Mouse (Mus musculus): ENCODE measurements around the gene Nudt22. TPM values are rescaled to one million over a fixed set of nuclear protein-coding genes. Genes with fewer than 3 reads are reported as not detected.
"Not testable (repeated sequence)": the region's sequence is repeated elsewhere in the genome, so short reads cannot be mapped to it uniquely, and the experiment has no call there.

The Nudt22 gene
- polyA plus RNA-seq, 1 experiment from 2014 or later: 25.4 TPM

DNA sequence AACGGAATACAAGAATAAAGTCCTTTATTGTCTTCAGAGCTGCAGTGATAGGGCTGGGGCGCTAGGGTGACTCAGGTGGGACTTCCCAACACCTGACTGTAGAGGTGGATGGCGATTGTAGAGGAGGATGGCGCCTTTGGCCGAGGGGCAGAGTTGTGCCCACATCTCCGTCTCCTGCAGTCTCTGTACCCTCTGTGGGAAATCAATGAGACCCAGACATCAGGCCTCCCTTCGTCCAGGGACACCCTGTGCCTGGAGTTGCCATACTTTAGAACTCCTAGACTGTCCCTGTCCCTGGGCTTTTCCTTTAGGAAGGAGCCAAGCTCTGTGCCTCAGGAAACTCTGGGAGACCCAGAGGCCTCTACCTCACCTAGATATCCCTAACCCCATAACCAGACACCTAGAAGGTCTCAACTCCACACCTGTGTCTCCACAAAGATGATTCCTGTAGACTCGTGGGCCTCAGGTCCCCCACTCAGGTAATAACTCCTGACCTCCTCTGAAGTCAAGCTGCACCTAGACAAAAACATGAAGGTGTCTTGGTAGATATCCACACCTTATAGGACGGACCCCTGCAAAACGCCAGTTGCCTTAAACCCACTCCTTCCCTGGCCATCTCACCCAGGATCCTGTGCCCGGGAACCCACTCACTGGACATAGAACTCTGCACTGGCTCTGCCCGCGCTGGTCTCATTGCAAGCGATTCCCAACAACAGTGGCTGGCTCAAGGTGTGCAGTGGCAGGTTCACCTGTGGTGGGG is 2.7 kb downstream of the Nudt22 start:
- Histone ChIP-seq H3K9me3 (replicated peaks) (no peaks in the 10 kb centered on the region), H3K27ac (peak overlapping the region; percentile 74), H3K36me3 (peaks cover 4% of the 10 kb centered on the region), H3K4me2 (peak overlapping the region; percentile 81), H3K27me3 (no peaks in the 10 kb centered on the region), H3K4me3 (replicated peaks) (peak overlapping the region; percentile 62), H3K9ac (peak overlapping the region; percentile 56), H3K4me1 (peaks cover 59% of the 10 kb centered on the region)
- 60% methylated on average over 14 of the region's 14 CpGs for WGBS
- ATAC-seq (replicated peaks; ENCODE audit: low FRiP score): no peak

DNA sequence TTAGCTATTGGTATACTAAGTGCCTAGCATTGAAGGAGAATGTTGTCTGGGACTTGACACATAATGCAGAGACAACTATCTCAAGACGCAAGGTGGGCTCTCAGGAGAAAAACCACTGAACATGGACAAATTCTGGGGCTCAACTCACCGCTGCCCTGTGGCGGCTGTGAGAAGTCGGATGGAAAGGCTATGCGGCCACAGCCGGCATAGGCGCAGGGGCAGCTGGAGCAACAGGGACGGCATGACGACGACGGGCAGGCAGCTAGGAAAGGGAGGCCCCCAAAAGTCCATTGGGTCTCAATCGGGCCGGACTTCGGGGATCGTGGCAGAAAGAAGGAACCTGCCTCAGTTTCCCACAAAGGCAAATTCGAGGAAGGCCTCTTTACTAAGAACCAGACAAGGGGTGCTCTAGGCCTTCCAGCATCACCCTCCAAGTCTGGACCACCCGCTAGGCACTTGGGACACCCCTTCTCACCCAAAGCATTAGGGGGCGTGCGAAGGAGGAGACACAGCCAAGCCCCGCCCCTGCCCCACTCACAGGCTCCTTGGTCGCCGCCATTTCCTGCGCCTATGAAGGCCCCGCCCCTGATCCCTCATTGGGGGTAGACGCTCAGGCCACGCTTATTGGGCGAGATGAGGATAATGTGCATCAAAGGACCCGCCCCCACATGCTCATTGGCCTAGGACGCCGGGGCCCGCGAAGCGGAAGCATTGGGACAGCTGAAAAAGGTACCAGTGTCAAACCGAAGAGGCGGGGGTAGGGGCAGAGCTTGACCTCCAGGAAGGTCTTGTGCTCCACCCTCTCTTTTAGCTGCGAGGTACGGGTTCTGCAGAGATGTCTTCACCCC is 3.7 kb downstream of the Nudt22 start, which contains the start of gene Dnajc4:
Dnajc4 (minus strand) TSS at position 562 of the 848 bp plus-strand sequence.
- H3K27ac ChIP-seq: peak within 1 kb of the TSS; percentile 74
- ATAC-seq (replicated peaks; ENCODE audit: low FRiP score): peak; percentile 93
- H3K27me3 ChIP-seq: no peaks in the 10 kb centered on the region
- H3K4me3 ChIP-seq (replicated peaks): peak within 1 kb of the TSS; percentile 62
- H3K9me3 ChIP-seq (replicated peaks): no peaks in the 10 kb centered on the region
- H3K9ac ChIP-seq: peak within 1 kb of the TSS; percentile 59
- peak within 1 kb of the TSS; percentile 81 for H3K4me2 ChIP-seq
- H3K36me3 ChIP-seq: peaks cover 3% of the 10 kb centered on the region; the same call in 1 of the 2 replicates
- peaks cover 59% of the 10 kb centered on the region for H3K4me1 ChIP-seq
- 2% methylated on average over 37 of the region's 37 CpGs for WGBS

DNA sequence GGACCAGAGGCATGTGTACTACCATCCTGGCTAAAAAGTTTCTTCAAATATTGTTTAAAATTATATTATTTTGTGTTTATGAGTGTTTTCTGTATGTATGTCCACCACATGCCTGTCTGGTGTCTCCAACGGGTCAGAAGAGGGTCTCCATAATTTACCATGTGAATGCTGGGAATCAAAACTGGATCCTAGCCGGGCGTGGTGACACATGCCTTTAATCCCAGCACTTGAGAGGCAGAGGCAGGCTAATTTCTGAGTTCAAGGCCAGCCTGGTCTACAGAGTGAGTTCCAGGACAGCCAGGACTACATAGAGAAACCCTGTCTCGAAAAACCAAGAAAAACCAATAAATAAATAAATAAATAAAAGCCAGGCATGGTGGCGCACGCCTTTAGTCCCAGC is 4.8 kb downstream of the Nudt22 start:
- not testable (repeated sequence) for H3K27me3 ChIP-seq; H3K36me3 ChIP-seq; H3K4me2 ChIP-seq; ATAC-seq (replicated peaks; ENCODE audit: low FRiP score); H3K27ac ChIP-seq; H3K4me3 ChIP-seq (replicated peaks); H3K9me3 ChIP-seq (replicated peaks); H3K9ac ChIP-seq
- H3K4me1 ChIP-seq: peaks cover 56% of the 10 kb centered on the region
- WGBS: 90% methylated on average over 6 of the region's 6 CpGs

DNA sequence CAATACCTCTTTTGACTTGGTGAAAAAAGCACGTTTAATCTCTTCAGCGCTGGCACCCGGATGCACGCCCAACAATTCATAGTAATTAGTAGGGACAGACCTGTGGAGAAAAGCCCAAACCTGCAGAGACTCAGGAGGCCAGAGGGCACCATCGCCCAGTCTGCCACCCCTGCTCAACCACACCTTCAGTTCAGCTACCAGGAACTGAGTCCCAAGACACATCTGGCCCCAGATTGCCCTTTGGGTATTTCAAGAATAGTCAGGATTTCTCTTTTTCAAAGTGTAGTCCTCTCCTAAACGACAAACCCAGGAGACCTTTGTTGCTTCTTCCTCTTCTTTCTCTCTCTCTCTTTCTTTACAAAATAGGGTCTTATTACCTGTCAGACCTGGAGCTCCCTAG is 5.2 kb downstream of the Nudt22 start:
- H3K9me3 ChIP-seq (replicated peaks): no peaks in the 10 kb centered on the region
- no peak overlapping the region for H3K27ac ChIP-seq
- peaks cover 3% of the 10 kb centered on the region; the same call in 1 of the 2 replicates for H3K36me3 ChIP-seq
- no peak overlapping the region for H3K9ac ChIP-seq
- H3K4me3 ChIP-seq (replicated peaks): no peak overlapping the region
- no peak for ATAC-seq (replicated peaks; ENCODE audit: low FRiP score)
- peaks cover 58% of the 10 kb centered on the region for H3K4me1 ChIP-seq
- 84% methylated on average over 6 of the region's 6 CpGs for WGBS
- H3K27me3 ChIP-seq: no peaks in the 10 kb centered on the region
- no peak overlapping the region for H3K4me2 ChIP-seq

DNA sequence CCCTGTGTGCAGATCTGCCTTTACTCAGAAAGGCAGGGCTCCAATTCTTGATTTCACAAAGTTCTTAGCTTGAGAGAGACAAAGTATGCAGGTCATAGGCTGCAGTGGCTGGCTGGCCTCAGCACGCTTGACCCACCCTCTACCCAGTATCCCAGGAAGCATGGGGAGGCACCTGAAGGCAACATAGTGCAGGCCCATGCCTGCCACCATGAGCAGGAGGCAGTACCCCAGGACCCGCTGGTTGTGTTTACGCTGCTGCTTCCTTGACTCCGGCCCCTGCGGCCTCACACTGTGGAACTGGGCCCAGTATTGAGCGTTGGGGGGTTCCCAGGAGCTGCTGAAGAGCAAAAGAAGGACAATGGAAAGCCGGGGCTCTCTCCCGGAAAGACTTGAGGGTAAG is 6.7 kb downstream of the Nudt22 start:
- WGBS: 92% methylated on average over 8 of the region's 8 CpGs
- Histone ChIP-seq H3K36me3 (peaks cover 14% of the 10 kb centered on the region), H3K4me3 (replicated peaks) (no peak overlapping the region), H3K4me1 (peaks cover 46% of the 10 kb centered on the region), H3K4me2 (no peak overlapping the region), H3K27me3 (no peaks in the 10 kb centered on the region), H3K9me3 (replicated peaks) (no peaks in the 10 kb centered on the region), H3K9ac (no peak overlapping the region), H3K27ac (no peak overlapping the region)
- no peak for ATAC-seq (replicated peaks; ENCODE audit: low FRiP score)

DNA sequence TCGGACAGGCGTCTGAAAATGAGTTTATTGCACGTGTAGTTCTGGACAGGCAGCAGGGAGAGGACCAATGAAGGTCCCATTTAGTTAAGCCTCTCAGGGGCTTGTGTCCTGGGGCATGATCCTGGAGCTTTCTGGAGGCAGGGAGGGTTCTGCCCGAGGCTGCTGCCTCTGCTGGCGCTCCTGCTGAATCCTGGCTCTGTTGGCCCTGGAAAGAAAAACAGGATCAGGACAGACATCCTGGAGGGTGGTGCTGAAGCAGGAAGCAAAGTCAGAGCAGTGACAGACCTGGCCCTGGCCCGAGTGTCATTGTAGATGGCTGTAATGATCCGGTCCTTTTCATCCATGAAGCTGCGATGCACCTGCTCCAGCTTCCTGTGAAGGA is 8.0 kb downstream of the Nudt22 start:
- Histone ChIP-seq H3K4me1 (peaks cover 35% of the 10 kb centered on the region), H3K4me2 (peak overlapping the region; percentile 92), H3K9ac (peak overlapping the region; percentile 91), H3K4me3 (replicated peaks) (peak overlapping the region; percentile 82), H3K9me3 (replicated peaks) (no peaks in the 10 kb centered on the region), H3K36me3 (peaks cover 25% of the 10 kb centered on the region), H3K27me3 (no peaks in the 10 kb centered on the region), H3K27ac (peak overlapping the region; percentile 90)
- 2% methylated on average over 8 of the region's 8 CpGs for WGBS
- ATAC-seq (replicated peaks; ENCODE audit: low FRiP score): no peak

DNA sequence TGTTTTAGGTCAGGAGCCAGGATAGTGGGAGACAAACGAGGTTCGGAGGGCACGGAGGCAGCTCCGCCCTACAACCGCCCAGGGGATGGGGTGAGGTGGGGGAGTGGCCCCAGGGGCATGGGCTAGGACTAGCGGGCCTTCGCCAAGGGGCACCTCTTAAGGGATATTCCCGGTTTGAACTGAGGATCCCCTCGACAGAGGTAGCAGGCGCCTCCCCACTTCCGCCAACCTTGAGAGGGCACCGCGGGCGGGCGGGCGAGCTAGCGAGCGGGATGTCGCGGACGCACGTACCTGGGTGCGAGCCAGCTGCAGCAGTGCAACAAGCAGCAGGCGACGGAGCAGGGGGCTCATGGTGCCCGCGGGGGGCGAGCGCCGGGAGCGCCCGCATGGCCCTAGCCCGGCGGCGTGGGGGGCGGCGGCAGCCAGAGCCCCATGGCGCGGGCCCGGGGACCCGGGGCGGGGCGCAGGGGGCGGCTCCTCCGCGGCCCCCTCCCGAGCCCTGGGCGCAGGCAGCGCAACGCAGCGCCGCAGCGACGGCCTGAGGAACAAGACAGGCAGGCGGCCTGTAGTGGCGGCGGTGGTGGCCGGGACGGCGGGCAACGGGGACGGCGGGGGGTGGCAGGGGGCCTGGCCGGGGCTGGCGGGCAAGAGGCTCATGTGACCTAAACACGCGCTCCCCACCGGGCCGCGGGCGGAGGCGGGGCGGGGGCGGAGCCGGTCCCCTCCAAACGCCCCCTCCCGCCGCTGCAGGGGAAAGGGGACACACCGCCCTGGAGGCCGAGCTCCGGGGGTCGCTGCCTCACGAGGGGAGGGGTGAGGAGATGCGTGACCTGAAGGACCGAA is 8.6 kb downstream of the Nudt22 start, which contains the start of gene Vegfb:
Vegfb (minus strand) TSS at position 591 of the 843 bp plus-strand sequence.
- no peaks in the 10 kb centered on the region for H3K9me3 ChIP-seq (replicated peaks)
- peak within 1 kb of the TSS; percentile 91 for H3K9ac ChIP-seq
- under 1% methylated on average over 80 of the region's 85 CpGs for WGBS
- H3K27ac ChIP-seq: peak within 1 kb of the TSS; percentile 90
- H3K27me3 ChIP-seq: no peaks in the 10 kb centered on the region
- peak; percentile 53 for ATAC-seq (replicated peaks; ENCODE audit: low FRiP score)
- peaks cover 32% of the 10 kb centered on the region for H3K4me1 ChIP-seq
- peak within 1 kb of the TSS; percentile 92 for H3K4me2 ChIP-seq
- peaks cover 31% of the 10 kb centered on the region for H3K36me3 ChIP-seq
- peak within 1 kb of the TSS; percentile 82 for H3K4me3 ChIP-seq (replicated peaks)

DNA sequence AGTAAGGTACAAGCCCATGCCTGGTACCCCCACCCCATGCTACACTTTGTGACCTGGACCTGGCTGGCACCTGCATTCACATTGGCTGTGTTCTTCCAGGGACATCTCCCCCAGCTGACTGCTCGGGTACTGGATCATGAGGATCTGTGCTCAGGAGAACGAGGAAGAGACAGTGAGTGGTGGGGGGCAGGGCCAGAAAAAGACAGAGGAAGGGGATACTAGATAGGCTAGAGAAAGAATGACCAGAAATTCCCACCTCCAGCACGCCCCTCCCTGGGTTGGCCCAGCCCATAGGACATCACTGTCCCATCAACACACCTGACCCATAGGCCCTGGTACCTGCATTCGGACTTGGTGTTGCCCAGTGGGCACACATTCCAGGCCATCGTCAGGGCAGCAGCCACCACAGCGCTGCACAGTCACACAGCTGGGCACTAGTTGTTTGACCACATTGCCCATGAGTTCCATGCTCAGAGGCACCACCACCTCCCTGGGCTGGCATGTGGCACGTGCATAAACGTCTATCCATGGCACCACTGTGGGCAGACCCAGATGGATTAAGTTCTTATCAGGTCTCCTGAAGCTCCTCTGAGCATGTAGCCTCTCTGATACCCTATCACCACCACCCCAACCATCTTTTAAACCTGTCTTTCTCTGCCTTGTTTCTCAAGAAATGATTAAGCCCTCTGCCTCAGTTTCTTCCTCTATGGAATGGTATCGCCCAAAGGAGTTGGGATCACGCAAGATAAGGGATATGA is 9.8 kb downstream of the Nudt22 start:
- no peak for ATAC-seq (replicated peaks; ENCODE audit: low FRiP score)
- Histone ChIP-seq H3K36me3 (peaks cover 39% of the 10 kb centered on the region), H3K9me3 (replicated peaks) (no peaks in the 10 kb centered on the region), H3K27ac (peak overlapping the region; percentile 90; the same call in 1 of the 2 replicates), H3K4me3 (replicated peaks) (peak overlapping the region; percentile 82), H3K27me3 (no peaks in the 10 kb centered on the region), H3K4me1 (peaks cover 29% of the 10 kb centered on the region), H3K9ac (peak overlapping the region; percentile 91), H3K4me2 (peak overlapping the region; percentile 92)
- 77% methylated on average over 10 of the region's 10 CpGs for WGBS

DNA sequence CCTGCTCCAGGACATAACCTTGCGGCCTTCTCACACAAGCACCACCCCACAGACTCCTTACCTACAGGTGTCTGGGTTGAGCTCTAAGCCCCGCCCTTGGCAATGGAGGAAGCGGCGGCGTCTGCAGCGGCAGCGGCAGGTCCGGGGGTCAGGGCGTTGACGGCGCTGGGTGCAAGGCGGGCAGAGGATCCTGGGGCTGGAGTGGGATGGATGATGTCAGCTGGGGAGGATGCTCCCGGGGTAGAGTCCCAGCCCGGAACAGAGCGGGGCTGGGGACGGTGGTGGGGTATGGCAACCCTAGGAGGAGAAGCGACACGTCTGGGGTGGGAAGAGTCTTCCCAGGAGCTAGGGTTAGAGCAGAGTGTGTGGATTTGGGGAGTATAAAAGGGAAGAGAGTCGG is 10.6 kb downstream of the Nudt22 start:
- H3K4me2 ChIP-seq: no peak overlapping the region
- H3K27ac ChIP-seq: no peak overlapping the region
- 84% methylated on average over 19 of the region's 19 CpGs for WGBS
- H3K27me3 ChIP-seq: no peaks in the 10 kb centered on the region
- ATAC-seq (replicated peaks; ENCODE audit: low FRiP score): no peak
- peaks cover 39% of the 10 kb centered on the region for H3K36me3 ChIP-seq
- no peak overlapping the region for H3K4me3 ChIP-seq (replicated peaks)
- no peaks in the 10 kb centered on the region for H3K9me3 ChIP-seq (replicated peaks)
- peaks cover 33% of the 10 kb centered on the region for H3K4me1 ChIP-seq
- no peak overlapping the region for H3K9ac ChIP-seq

DNA sequence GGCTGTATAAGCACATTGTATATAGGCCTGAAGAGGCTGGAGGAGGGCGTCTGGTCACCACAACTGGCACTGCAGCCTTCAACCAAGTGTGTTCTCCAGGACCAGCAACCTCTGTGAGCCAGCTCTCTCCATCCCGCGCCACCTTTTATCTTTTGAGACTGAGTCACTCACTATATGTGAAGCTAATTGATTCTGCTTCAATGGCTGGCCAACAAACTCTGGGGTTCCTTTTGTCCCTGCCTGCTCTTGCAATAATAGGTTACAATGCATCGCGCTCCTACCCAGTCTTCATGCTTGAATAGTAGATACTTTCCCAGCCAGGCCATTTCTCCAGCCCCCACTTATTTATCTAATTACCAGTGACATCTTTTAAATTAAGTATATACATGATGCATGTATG is 12.3 kb downstream of the Nudt22 start:
- no peak overlapping the region for H3K27ac ChIP-seq
- H3K4me2 ChIP-seq: no peak overlapping the region
- ATAC-seq (replicated peaks; ENCODE audit: low FRiP score): no peak
- 96% methylated on average over 5 of the region's 5 CpGs for WGBS
- no peaks in the 10 kb centered on the region for H3K27me3 ChIP-seq
- H3K4me3 ChIP-seq (replicated peaks): no peak overlapping the region
- H3K4me1 ChIP-seq: peaks cover 39% of the 10 kb centered on the region
- H3K9me3 ChIP-seq (replicated peaks): no peaks in the 10 kb centered on the region
- H3K36me3 ChIP-seq: peaks cover 38% of the 10 kb centered on the region
- H3K9ac ChIP-seq: no peak overlapping the region

DNA sequence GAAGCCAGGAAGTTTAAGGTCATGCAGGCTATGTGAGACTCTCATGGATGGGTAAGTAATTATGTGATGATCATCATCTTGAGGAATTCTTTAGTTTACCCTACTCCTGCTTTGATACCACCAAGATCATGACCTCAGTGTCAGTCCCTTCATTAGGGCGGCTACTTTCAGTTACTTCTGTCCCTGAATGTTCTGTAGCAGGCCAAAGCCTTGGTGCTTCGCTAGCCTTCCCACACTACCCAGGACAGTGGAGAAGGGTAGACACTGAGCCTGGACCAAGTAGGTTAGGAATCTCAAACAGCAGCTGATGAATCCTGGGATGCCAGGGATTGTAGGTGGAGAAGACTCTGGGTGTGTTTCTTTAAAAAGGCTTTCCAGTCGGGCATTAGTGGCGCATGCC is 14.5 kb downstream of the Nudt22 start:
- H3K4me3 ChIP-seq (replicated peaks): peak overlapping the region; percentile 83
- H3K9ac ChIP-seq: no peak overlapping the region
- H3K9me3 ChIP-seq (replicated peaks): no peaks in the 10 kb centered on the region
- WGBS: 91% methylated on average over 4 of the region's 4 CpGs
- peak overlapping the region; percentile 84 for H3K4me2 ChIP-seq
- 0 out of 2 replicates have a peak overlapping the region, but pooled peaks have one; percentile 97 for H3K27ac ChIP-seq
- no peak for ATAC-seq (replicated peaks; ENCODE audit: low FRiP score)
- H3K36me3 ChIP-seq: peaks cover 54% of the 10 kb centered on the region
- no peaks in the 10 kb centered on the region for H3K27me3 ChIP-seq
- H3K4me1 ChIP-seq: peaks cover 47% of the 10 kb centered on the region
